Mouse (Mus musculus): ENCODE measurements around the gene Kcnc2. TPM values are rescaled to one million over a fixed set of nuclear protein-coding genes. Genes with fewer than 3 reads are reported as not detected.
A peak's percentile ranks its signal among the peaks of the same experiment; 100 is the strongest.
"Not testable (repeated sequence)": the region's sequence is repeated elsewhere in the genome, so short reads cannot be mapped to it uniquely, and the experiment has no call there.

The Kcnc2 gene
- under 1 TPM; 0.22 to 0.53 TPM for total RNA-seq (2021)

DNA sequence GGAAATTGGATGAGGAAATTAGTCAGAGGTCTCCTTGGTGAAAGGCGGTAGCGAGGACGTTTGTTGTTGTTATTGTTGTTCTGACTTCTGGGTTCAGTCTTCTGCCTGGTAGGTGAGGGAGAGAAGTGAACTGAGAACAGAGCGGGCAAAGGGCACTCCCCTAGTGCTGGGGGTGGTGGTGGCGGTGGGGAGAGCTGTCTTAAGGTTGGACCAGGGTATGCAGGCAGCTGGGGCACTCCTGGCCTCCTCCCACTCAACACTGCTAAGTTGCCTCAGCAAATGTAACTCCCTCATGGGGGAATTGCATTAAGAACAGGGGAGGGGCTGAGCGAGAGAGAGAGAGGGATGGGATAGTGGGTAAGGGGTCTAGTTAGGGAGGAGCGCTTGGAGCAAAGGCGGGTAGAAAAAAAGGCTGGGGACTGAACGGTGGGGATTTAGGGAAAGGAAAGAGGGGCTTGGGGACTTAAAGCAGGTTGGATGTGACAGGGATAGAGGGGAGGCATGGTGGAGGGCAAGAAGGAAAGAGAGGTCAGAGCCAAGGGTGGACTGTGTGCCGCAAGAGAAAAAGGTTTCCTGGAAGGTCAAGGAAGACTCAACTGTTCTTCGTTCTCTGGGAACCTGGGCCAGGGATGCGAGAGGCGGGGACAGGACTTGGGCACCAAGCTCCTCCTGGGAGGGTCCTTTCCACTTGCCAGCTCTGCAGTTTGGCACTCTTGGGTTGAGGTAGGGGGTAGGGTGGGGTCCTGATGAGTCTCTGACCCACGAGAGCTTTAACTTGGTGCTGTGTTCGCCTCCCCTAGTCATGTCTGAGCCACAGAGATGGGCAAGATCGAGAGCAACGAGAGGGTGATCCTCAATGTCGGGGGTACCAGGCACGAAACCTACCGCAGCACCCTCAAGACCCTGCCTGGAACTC is at the start of gene Kcnc2:
Kcnc2 (plus strand) TSS at position 235 of the 916 bp plus-strand sequence.
- no peak for DNase-seq
- intact Hi-C loops (cut with DNase I) = no loop called here

GRCm38 (mm10) chr10:112227073-112227472 is 43.8 kb upstream of the Kcnc2 start:
- intact Hi-C loops (cut with DNase I) = no loop called here
- DNase-seq = no peak

GRCm38 (mm10) chr10:112229091-112229843 is 41.7 kb upstream of the Kcnc2 start:
- DNase-seq; intact Hi-C loops (cut with DNase I): not testable (repeated sequence)

- intact Hi-C loops (cut with DNase I); DNase-seq: not testable (repeated sequence)
Measured at GRCm38 (mm10) chr10:112232733-112233132, 38.2 kb upstream of the Kcnc2 start.

DNA sequence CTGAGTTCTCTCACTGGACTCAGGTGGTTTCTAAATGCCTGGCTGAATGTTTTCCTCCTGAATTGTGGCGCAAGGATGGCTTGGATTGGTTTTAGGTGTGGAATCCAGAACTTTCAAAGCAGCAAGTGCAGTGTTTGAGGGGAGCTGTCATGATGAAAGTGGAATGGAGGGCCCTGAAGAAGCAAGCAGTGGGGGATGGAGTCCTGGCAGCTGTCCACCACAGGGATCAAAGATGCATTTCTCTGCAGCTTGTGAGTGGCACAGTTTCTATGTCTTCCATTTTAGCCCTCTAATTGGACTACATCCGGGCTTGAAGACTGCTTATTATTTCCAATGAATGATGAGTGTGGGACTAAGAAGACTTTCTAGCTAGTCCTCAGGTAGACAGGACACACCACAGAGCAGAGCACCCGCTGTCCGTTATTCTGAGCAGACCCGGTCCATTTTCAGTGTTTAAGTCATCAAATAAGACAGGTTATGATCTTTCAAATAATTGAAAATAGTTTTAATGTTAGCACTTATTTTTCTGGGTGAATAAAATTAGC is 35.5 kb upstream of the Kcnc2 start:
- intact Hi-C loops (cut with DNase I); DNase-seq: not testable (repeated sequence)

DNA sequence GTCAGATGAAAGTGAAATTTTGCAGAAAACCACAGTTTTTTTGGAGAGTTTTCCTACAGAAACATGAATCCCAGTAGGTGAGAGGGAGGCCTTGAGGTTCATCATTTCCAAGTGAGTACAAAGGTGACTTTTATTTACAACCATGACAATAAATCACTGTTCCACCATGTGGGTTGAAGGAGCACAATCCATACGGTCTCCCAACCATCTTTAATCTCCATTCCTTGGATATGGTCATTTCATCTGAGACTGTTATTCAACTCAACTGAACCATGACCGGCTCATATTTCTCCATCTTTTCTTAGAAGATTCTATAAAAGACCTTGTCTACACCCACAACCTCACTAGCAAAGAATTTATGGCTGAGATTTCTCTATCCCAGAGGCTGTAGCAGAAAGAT is 22.6 kb upstream of the Kcnc2 start:
- no peak for DNase-seq
- intact Hi-C loops (cut with DNase I) = no loop called here

GRCm38 (mm10) chr10:112263467-112263866 is 7.5 kb upstream of the Kcnc2 start:
- intact Hi-C loops (cut with DNase I) = no loop called here
- DNase-seq = no peak

- DNase-seq = no peak
- intact Hi-C loops (cut with DNase I) = no loop called here
Measured at GRCm38 (mm10) chr10:112269481-112269880, 1.4 kb upstream of the Kcnc2 start.

DNA sequence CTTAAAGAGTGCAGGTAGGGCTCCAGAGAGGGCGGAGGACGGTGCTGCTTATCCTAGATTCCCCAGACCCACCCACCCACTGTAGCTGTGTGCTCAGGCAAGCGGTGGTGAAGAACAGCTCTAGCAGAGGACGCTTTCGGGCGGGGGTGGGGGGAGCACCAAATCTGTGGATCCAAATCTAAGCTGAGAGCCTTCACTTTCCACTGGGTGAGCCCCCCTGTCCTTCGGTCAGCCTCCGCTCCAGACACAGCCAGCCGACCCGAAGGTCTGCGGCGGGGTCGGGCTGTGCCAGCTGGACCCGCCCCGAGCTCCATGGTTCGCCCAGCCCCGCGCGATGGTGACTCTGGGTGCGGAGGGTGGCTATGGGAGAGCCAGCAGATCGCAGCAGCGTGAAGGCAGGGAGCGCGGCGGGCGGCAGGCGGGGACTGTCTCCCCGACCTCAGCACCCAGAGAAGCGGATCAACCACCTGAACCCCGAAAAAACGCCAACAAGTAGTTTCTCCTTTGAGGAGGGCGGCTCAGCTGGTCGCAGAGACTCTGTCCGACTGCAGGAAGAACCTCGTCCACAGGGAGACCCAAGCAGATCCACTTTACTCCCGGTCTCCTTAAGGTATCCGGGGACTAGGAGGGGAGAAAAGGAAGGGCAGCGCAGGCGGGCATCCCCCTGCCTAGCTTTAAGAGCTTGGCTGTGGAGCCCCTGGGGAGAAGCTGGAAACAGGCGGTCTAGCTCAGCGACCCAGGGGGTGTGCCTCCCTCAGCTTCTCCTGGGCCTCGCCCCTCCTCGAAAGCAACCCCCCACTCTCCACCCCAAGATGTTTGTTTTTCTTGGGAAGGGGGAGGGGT is 761 bp upstream of the Kcnc2 start:
- DNase-seq = peak; percentile 1 to 5
- intact Hi-C loops (cut with DNase I) = no loop called here

- intact Hi-C loops (cut with DNase I) = no loop called here
- DNase-seq = peak in 1 of 2 experiments; percentile 4
Measured at GRCm38 (mm10) chr10:112271803-112272165, 863 bp downstream of the Kcnc2 start.

DNA sequence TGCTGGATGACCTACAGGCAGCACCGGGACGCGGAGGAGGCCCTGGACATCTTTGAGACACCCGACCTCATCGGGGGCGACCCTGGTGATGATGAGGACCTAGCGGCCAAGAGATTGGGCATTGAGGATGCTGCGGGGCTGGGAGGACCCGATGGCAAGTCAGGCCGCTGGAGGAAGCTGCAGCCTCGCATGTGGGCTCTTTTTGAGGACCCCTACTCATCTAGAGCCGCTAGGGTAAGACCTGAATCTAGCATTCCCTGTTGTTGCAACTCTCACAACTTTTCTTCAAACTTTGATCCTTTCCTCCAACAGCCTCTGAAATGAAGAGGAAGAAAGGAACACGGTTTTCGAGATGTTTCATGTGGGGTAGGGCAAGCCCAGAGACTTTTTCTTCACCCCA is 1.2 kb downstream of the Kcnc2 start:
- no peak for DNase-seq

GRCm38 (mm10) chr10:112277996-112278395 is 7.1 kb downstream of the Kcnc2 start:
- intact Hi-C loops (cut with DNase I) = no loop called here
- DNase-seq = no peak

More for the DNA sequence above, 1.2 kb downstream of the Kcnc2 start:
- intact Hi-C loops (cut with DNase I) = no loop called here

GRCm38 (mm10) chr10:112315136-112315535 is 44.2 kb downstream of the Kcnc2 start:
- DNase-seq = no peak
- intact Hi-C loops (cut with DNase I) = no loop called here

GRCm38 (mm10) chr10:112317783-112318182 is 46.9 kb downstream of the Kcnc2 start:
- intact Hi-C loops (cut with DNase I) = no loop called here

GRCm38 (mm10) chr10:112357669-112358362 is 86.9 kb downstream of the Kcnc2 start:
- no peak for DNase-seq
- intact Hi-C loops (cut with DNase I) = no loop called here

More at GRCm38 (mm10) chr10:112317783-112318182, 46.9 kb downstream of the Kcnc2 start:
- no peak for DNase-seq

DNA sequence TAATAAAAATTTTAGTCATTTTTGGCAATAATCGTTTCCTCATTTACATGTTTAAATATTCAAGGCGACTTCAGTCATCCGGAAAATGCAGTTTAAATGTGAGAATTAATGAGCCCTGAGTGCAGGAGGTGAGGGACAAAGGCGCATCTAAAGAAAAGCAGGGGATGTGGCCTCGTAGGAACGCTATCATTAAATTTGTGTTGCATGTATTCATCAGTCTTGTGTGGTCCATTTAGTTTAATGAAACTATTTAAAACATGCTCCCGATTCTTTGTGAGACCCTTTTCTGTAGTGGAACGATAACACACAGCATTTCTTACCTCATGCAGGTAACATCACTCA is 87.4 kb downstream of the Kcnc2 start:
- DNase-seq = no peak
- intact Hi-C loops (cut with DNase I) = no loop called here

DNA sequence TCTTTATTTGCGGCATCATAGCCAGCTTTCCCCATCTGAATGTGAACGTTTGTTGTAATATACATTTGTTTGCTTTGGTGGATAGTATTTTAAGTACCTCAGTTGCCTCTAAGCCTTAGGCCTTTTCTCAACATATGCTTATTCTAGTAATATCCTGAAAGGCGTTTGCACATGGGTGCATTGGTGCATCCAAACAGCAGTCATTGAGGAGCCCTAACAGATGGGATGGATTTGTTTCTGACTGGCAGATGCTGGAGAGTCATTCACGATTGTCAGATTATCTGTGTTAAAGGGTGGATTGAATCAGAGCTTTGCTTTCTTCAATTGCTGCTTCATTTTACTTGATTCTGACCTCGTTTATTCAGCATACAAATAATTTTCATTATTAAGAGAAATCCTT is 89.8 kb downstream of the Kcnc2 start:
- intact Hi-C loops (cut with DNase I) = no loop called here

GRCm38 (mm10) chr10:112368369-112368768 is 97.4 kb downstream of the Kcnc2 start:
- intact Hi-C loops (cut with DNase I) = no loop called here
- no peak for DNase-seq

More for the DNA sequence above, 89.8 kb downstream of the Kcnc2 start:
- DNase-seq = no peak

DNA sequence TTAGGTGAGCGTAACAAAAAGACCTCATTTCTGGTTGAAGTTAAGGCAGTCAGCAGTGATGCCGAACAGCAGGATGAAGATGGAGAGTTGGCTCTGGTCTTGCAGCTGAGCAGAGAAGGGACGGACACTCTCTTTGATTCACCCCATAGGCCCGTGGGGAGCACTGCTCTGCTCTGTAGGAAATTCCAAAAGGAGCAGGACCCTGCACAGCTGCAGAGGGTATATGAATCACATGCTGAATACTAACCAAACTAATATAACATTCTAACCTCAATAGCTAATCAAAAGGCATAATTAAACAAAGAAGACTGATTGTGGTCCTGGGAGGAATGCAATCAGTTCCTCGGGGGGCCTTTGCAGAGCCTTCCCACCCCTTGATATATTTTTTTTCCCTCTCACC is 106.2 kb downstream of the Kcnc2 start:
- DNase-seq = no peak
- intact Hi-C loops (cut with DNase I) = no loop called here

DNA sequence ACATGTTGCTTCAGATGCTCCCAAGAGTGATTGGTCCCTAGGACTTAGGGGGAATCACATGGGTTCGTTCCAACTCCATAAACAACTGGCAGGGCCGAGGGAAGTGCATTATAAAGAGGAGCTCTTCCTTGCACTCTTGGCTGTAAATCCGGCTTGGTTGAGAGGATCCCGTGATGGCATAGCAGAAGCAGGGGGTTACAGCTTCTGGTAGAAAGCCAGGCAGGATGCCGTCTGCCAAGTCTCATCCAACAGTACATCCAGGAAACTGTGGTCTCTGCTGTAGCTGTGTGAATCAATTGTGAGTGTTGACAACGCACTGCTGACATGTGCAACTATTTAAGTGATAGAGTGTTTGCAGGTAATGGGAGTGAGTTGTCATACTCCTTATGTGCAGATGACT is 107.5 kb downstream of the Kcnc2 start:
- DNase-seq = no peak
- intact Hi-C loops (cut with DNase I) = no loop called here

All from heart, postnatal 36 days (tissue).